Mouse (Mus musculus) T-cell, adult 2 months (primary cell): ENCODE data around the gene Arpc1a.
"Not testable (repeated sequence)": the region's sequence is repeated elsewhere in the genome, so short reads cannot be mapped to it uniquely, and the experiment has no call there.

Experiments
- DNase-seq: peaks from one replicate; pipeline ENCODE4 v3.0.0; 2022; ENCODE audit warnings: low spot score

Gene Arpc1a

GRCm38 (mm10) chr5:145083632-145084451, at the start of gene Arpc1a, which contains the start of gene Kpna7:
Arpc1a (plus strand) TSS chr5:145083830.
Kpna7 (minus strand) TSS chr5:145084030.
- DNase-seq = peak; percentile 93

- DNase-seq = no peak
Measured at GRCm38 (mm10) chr5:145041628-145042027, 42.0 kb upstream of the Arpc1a start.

GRCm38 (mm10) chr5:145042690-145043089, 40.9 kb upstream of the Arpc1a start, which contains the start of gene 1700018F24Rik:
1700018F24Rik (plus strand) TSS chr5:145042990.
- DNase-seq = not testable (repeated sequence)

GRCm38 (mm10) chr5:145054187-145054586, 29.4 kb upstream of the Arpc1a start:
- not testable (repeated sequence) for DNase-seq

- DNase-seq = no peak
Measured at GRCm38 (mm10) chr5:145057907-145058306, 25.7 kb upstream of the Arpc1a start.

- no peak for DNase-seq
Measured at GRCm38 (mm10) chr5:145058722-145059121, 24.9 kb upstream of the Arpc1a start.

GRCm38 (mm10) chr5:145059524-145059923, 24.1 kb upstream of the Arpc1a start:
- no peak for DNase-seq

- DNase-seq = no peak
Measured at GRCm38 (mm10) chr5:145064765-145065340, 18.8 kb upstream of the Arpc1a start.

- no peak for DNase-seq
Measured at GRCm38 (mm10) chr5:145068863-145069262, 14.8 kb upstream of the Arpc1a start.

- peak; percentile 56 for DNase-seq
Measured at GRCm38 (mm10) chr5:145069707-145070106, 13.9 kb upstream of the Arpc1a start.

- no peak for DNase-seq
Measured at GRCm38 (mm10) chr5:145071342-145071741, 12.3 kb upstream of the Arpc1a start.

GRCm38 (mm10) chr5:145075081-145075480, 8.5 kb upstream of the Arpc1a start:
- DNase-seq = no peak

- no peak for DNase-seq
Measured at GRCm38 (mm10) chr5:145081866-145082613, 1.6 kb upstream of the Arpc1a start.

- not testable (repeated sequence) for DNase-seq
Measured at GRCm38 (mm10) chr5:145083201-145083600, 429 bp upstream of the Arpc1a start.

GRCm38 (mm10) chr5:145084822-145085221, 1.2 kb downstream of the Arpc1a start:
- DNase-seq = no peak

- DNase-seq = no peak
Measured at GRCm38 (mm10) chr5:145088186-145088585, 4.6 kb downstream of the Arpc1a start.

GRCm38 (mm10) chr5:145089878-145090277, 6.2 kb downstream of the Arpc1a start:
- DNase-seq = no peak

- DNase-seq = no peak
Measured at GRCm38 (mm10) chr5:145096195-145096594, 12.6 kb downstream of the Arpc1a start.

GRCm38 (mm10) chr5:145098340-145098821, 14.8 kb downstream of the Arpc1a start:
- DNase-seq = no peak

- no peak for DNase-seq
Measured at GRCm38 (mm10) chr5:145100960-145101359, 17.3 kb downstream of the Arpc1a start.

- not testable (repeated sequence) for DNase-seq
Measured at GRCm38 (mm10) chr5:145101451-145101850, 17.8 kb downstream of the Arpc1a start.

- DNase-seq = no peak
Measured at GRCm38 (mm10) chr5:145102706-145103105, 19.1 kb downstream of the Arpc1a start.
